Mouse (Mus musculus) embryonic facial prominence, embryonic 11.5 days (tissue): ENCODE results near the gene Tmem87b. TPM values are rescaled to one million over a fixed set of nuclear protein-coding genes. Genes with fewer than 3 reads are reported as not detected.
A peak's percentile ranks its signal among the peaks of the same experiment; 100 is the strongest.

Experiments
- ATAC-seq: fragments of 200-750 bp; cut with Nextera tagmentation; replicated peaks from 2 replicates; pipeline ENCODE4 v1.8.0; 2017; ENCODE audit warnings: low read depth; ENCODE audit not compliant: insufficient number of reproducible peaks, low FRiP score, low TSS enrichment
- DNase-seq: peaks from one replicate; pipeline ENCODE4 v3.0.0-alpha.2; 2015; ENCODE audit warnings: low spot score
- H3K27ac ChIP-seq: fragments of 300-500 bp; sonication (generic); replicated peaks from 2 replicates; pipeline ENCODE4 v1.5.1; 2014; ENCODE audit warnings: mild to moderate bottlenecking, low read depth, low read length, control low read depth
- H3K27me3 ChIP-seq: fragments of 300-500 bp; sonication (generic); 2 replicates; pipeline ENCODE4 v1.6.1; 2014; ENCODE audit warnings: mild to moderate bottlenecking, low read length, moderate library complexity, mixed read lengths; ENCODE audit not compliant: control insufficient read depth, insufficient read depth
- H3K36me3 ChIP-seq: fragments of 300-500 bp; sonication (generic); replicated peaks from 2 replicates; pipeline ENCODE4 v1.6.1; 2014; ENCODE audit warnings: low read depth, mild to moderate bottlenecking, low read length, moderate library complexity, mixed read lengths; ENCODE audit not compliant: control insufficient read depth, insufficient read depth
- H3K4me1 ChIP-seq: fragments of 300-500 bp; sonication (generic); 2 replicates; pipeline ENCODE4 v1.6.1; 2014; ENCODE audit warnings: low read length, mixed read lengths; ENCODE audit not compliant: control insufficient read depth, insufficient read depth
- H3K4me2 ChIP-seq: fragments of 300-500 bp; sonication (generic); 2 replicates; pipeline ENCODE4 v1.6.1; 2014; ENCODE audit warnings: low read depth, mild to moderate bottlenecking, control low read depth, low read length, moderate library complexity
- H3K4me3 ChIP-seq: fragments of 300-500 bp; sonication (generic); 2 replicates; pipeline ENCODE4 v1.5.1; 2014; ENCODE audit warnings: low read depth, low read length, control low read depth
- H3K9ac ChIP-seq: fragments of 300-500 bp; sonication (generic); replicated peaks from 2 replicates; pipeline ENCODE4 v1.6.1; 2014; ENCODE audit warnings: mild to moderate bottlenecking, control low read depth, low read length
- H3K9me3 ChIP-seq: fragments of 300-500 bp; sonication (generic); replicated peaks from 2 replicates; pipeline ENCODE4 v1.6.1; 2016; ENCODE audit warnings: mild to moderate bottlenecking, low read length, inconsistent platforms, mixed read lengths; ENCODE audit not compliant: control insufficient read depth
- WGBS: fragments of 180-500 bp; shearing (Covaris S2); extraction: QIAGEN DNeasy Blood & Tissue Kit; methylation state at CpG from one replicate; pipeline ENCODE4 v1.1.7; 2014; 5-methylcytosine and 5-hydroxymethylcytosine counted together
- polyA plus RNA-seq: library from polyadenylated mRNA; unstranded; fragments of >200 nt; fragmentation: Nextera tagmentation; extraction: Ambion mirVana; gene quantifications from 2 replicates; pipeline ENCODE4 v1.2.1, GENCODE M21; 2014

Gene Tmem87b
- polyA plus RNA-seq, 1 experiment from 2014 or later: 24.9 TPM

DNA sequence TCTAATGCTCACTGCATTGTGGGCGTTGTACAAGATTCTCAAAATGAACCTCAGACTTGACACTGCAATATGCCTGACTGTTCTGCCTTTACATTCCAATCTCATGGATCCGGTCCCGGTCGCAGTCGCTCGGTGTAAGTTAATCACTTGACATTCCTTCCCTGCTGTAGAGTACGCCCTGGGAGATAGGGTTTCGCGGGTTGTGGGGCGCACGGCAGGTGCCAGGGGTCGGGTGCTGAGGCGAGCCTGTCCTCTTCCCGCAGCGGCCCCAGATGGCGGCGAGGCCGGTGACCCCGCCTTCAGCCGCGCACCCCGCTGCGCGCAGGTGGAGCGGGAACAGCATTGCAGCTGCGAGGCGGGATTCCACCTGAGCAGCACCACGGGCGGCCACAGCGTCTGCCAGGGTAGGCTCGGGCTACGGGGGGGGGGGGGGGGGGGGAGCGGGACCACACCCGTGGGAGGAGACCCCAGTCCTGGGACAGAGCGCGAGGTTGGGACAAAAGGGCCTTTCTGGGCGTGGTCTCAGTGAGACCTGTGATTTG is 74.3 kb downstream of the Tmem87b start:
- ATAC-seq (peak; percentile 54; the same call in 1 of the 2 replicates), DNase-seq (peak; percentile 26)
- WGBS: 4% methylated on average over 33 of the region's 37 CpGs
- Histone ChIP-seq H3K9ac (0 out of 2 replicates have a peak overlapping the region, but pooled peaks have one; percentile 18), H3K27me3 (no peaks in the 10 kb centered on the region), H3K4me2 (peak overlapping the region; percentile 65), H3K27ac (no peak overlapping the region), H3K9me3 (no peaks in the 10 kb centered on the region), H3K36me3 (no peaks in the 10 kb centered on the region), H3K4me3 (0 out of 2 replicates have a peak overlapping the region, but pooled peaks have one; percentile 17), H3K4me1 (no peaks in the 10 kb centered on the region; the same call in 1 of the 2 replicates)

DNA sequence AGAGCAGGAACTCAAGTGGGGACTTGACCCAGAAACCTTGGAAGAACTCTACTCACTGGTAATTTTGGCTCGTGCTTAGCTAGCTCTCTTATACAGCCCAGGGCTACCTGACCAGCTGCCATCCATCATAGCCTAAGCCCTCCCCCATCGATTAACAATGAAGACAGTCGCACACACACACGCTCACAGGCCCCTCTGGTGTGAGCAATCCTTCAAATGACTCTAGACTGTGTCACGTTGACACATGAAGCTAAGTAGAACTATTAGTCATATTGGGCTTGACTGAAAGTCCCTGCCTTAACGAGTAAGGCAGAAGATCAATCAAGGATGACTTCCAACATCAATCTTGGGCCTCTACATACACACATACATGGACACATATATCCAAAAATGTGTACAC is 84.9 kb downstream of the Tmem87b start:
- WGBS: 84% methylated on average over 6 of the region's 6 CpGs
- no peak for ATAC-seq
- no peaks in the 10 kb centered on the region for H3K36me3 ChIP-seq

GRCm38 (mm10) chr2:128903661-128904060 is 85.7 kb downstream of the Tmem87b start:
- Histone ChIP-seq H3K9ac (no peak overlapping the region), H3K36me3 (no peaks in the 10 kb centered on the region), H3K4me2 (no peak overlapping the region), H3K4me3 (no peak overlapping the region), H3K4me1 (no peaks in the 10 kb centered on the region), H3K27me3 (no peaks in the 10 kb centered on the region), H3K27ac (no peak overlapping the region), H3K9me3 (no peaks in the 10 kb centered on the region)
- DNase-seq (no peak), ATAC-seq (no peak)
- WGBS: 77% methylated on average over 3 of the region's 3 CpGs

More for the DNA sequence above, 84.9 kb downstream of the Tmem87b start:
- H3K27me3 ChIP-seq: no peaks in the 10 kb centered on the region
- H3K9ac ChIP-seq: no peak overlapping the region
- no peak overlapping the region for H3K27ac ChIP-seq
- DNase-seq: no peak
- no peak overlapping the region for H3K4me3 ChIP-seq
- H3K4me2 ChIP-seq: no peak overlapping the region
- no peaks in the 10 kb centered on the region for H3K4me1 ChIP-seq
- no peaks in the 10 kb centered on the region for H3K9me3 ChIP-seq

Other genes with a start within 250 kb of the Tmem87b start
- gene Spdye4c, start 226.9 kb upstream of the Tmem87b start, polyA plus RNA-seq: not detected in 2 replicates
- gene Anapc1, start 130.7 kb upstream of the Tmem87b start, polyA plus RNA-seq: 90.4 and 90.7 TPM in 2 replicates
- gene Mertk, start 119.2 kb upstream of the Tmem87b start, polyA plus RNA-seq: 10.9 and 12.4 TPM in 2 replicates
- gene Fbln7, start 44.9 kb downstream of the Tmem87b start, polyA plus RNA-seq: 1.6 and 2.7 TPM in 2 replicates
- 10.9 and 11.0 TPM in 2 replicates for gene Zc3h8, start 126.0 kb downstream of the Tmem87b start, polyA plus RNA-seq
- 1.2 and 1.7 TPM in 2 replicates for gene Zc3h6, start 149.3 kb downstream of the Tmem87b start, polyA plus RNA-seq
- 19.2 and 20.6 TPM in 2 replicates for gene Gm10762, start 149.6 kb downstream of the Tmem87b start, polyA plus RNA-seq
- 0.20 TPM in 1 of 2 replicates, not detected in the other for gene Vinac1, start 230.1 kb downstream of the Tmem87b start, polyA plus RNA-seq
- 14.7 and 15.7 TPM in 2 replicates for gene Ttl, start 247.8 kb downstream of the Tmem87b start, polyA plus RNA-seq